Mouse (Mus musculus): ENCODE measurements around the gene Psenen. TPM values are rescaled to one million over a fixed set of nuclear protein-coding genes. Genes with fewer than 3 reads are reported as not detected.

The Psenen gene
- polyA plus RNA-seq, 1 experiment from 2014 or later: 80.1 TPM

- no peaks in the 10 kb centered on the region for H3K36me3 ChIP-seq
- WGBS (ENCODE audit: insufficient replicate concordance): 88% methylated on average over 12 of the region's 12 CpGs
- no peaks in the 10 kb centered on the region for H3K9me3 ChIP-seq (replicated peaks)
- H3K27ac ChIP-seq: no peak within 1 kb of the TSS
- peaks cover 7% of the 10 kb centered on the region; the same call in 1 of the 2 replicates for H3K27me3 ChIP-seq
- ATAC-seq (ENCODE audit: low read depth): no peak
- peaks cover 28% of the 10 kb centered on the region for H3K4me1 ChIP-seq (replicated peaks)
- no peak within 1 kb of the TSS for H3K4me3 ChIP-seq (replicated peaks)
- H3K9ac ChIP-seq: no peak within 1 kb of the TSS
- peak within 1 kb of the TSS; percentile 50 for H3K4me2 ChIP-seq
- DNase-seq: no peak
Measured at GRCm38 (mm10) chr7:30598786-30599185, 35.4 kb upstream of the Psenen start, which contains the start of gene Zbtb32. Gene Zbtb32 (minus strand): TSS chr7:30598909.

DNA sequence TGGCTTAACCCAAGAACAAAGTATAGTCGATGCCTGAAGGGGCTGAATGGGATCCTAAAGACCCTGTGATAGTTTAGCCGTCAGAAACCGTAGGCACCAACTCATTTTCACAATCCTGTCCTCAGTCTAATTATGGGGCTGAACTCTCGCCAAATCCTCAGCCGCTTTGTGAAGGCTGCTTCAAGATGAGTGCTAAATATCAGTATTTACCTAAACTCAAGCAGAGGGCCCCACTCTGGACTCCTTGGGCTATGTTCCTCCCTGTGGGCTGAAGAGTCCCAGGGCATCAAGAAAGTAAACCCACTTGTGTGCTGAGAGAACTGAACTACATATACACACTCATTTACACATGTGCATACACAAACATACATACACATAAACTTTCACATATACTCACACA, 33.4 kb upstream of the Psenen start:
- no peak overlapping the region for H3K4me3 ChIP-seq (replicated peaks)
- H3K4me2 ChIP-seq: no peak overlapping the region
- WGBS (ENCODE audit: insufficient replicate concordance): 65% methylated on average over 5 of the region's 5 CpGs
- DNase-seq: no peak
- peaks cover 7% of the 10 kb centered on the region; the same call in 1 of the 2 replicates for H3K27me3 ChIP-seq
- H3K9me3 ChIP-seq (replicated peaks): no peaks in the 10 kb centered on the region
- no peak overlapping the region for H3K27ac ChIP-seq
- no peaks in the 10 kb centered on the region for H3K36me3 ChIP-seq
- no peak overlapping the region for H3K9ac ChIP-seq
- H3K4me1 ChIP-seq (replicated peaks): peaks cover 34% of the 10 kb centered on the region
- ATAC-seq (ENCODE audit: low read depth): no peak

GRCm38 (mm10) chr7:30596093-30596492, 32.7 kb upstream of the Psenen start:
- ATAC-seq (ENCODE audit: low read depth): no peak
- H3K4me3 ChIP-seq (replicated peaks): no peak overlapping the region
- peaks cover 34% of the 10 kb centered on the region for H3K4me1 ChIP-seq (replicated peaks)
- H3K9me3 ChIP-seq (replicated peaks): no peaks in the 10 kb centered on the region
- H3K4me2 ChIP-seq: no peak overlapping the region
- WGBS (ENCODE audit: insufficient replicate concordance): 60% methylated on average over 5 of the region's 5 CpGs
- no peaks in the 10 kb centered on the region for H3K36me3 ChIP-seq
- no peak overlapping the region for H3K9ac ChIP-seq
- DNase-seq: no peak
- peaks cover 7% of the 10 kb centered on the region; the same call in 1 of the 2 replicates for H3K27me3 ChIP-seq
- H3K27ac ChIP-seq: no peak overlapping the region

DNA sequence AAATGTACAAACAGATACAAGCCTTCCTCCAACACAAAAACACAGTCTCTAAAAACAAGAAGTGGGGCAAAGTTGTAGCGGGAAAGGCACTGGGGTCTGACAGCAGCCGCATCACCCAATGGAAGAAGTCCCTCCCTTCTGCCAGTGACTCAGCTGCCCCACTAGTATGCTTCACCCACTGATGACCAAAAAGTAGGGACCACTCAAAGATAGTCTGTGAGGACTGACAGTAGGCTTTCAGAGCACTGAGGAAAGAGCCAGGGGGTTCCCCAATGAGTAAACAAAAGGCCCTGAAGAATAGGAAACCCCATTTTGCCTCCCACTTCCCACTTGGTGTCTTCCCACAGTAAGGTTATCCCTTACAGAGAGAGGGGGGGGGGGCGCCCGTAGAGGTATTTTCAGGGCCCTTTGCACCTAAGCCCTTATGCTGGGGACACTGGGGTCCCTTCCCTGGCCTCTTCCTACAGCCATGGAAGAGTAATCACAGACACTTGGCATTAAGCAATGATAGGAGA, 31.1 kb upstream of the Psenen start:
- Histone ChIP-seq H3K36me3 (no peaks in the 10 kb centered on the region), H3K4me3 (replicated peaks) (no peak overlapping the region), H3K4me2 (no peak overlapping the region), H3K4me1 (replicated peaks) (peaks cover 29% of the 10 kb centered on the region), H3K9me3 (replicated peaks) (no peaks in the 10 kb centered on the region), H3K9ac (no peak overlapping the region), H3K27me3 (peaks cover 7% of the 10 kb centered on the region; the same call in 1 of the 2 replicates), H3K27ac (no peak overlapping the region)
- 57% methylated on average over 4 of the region's 4 CpGs for WGBS (ENCODE audit: insufficient replicate concordance)
- DNase-seq: no peak
- ATAC-seq (ENCODE audit: low read depth): no peak

DNA sequence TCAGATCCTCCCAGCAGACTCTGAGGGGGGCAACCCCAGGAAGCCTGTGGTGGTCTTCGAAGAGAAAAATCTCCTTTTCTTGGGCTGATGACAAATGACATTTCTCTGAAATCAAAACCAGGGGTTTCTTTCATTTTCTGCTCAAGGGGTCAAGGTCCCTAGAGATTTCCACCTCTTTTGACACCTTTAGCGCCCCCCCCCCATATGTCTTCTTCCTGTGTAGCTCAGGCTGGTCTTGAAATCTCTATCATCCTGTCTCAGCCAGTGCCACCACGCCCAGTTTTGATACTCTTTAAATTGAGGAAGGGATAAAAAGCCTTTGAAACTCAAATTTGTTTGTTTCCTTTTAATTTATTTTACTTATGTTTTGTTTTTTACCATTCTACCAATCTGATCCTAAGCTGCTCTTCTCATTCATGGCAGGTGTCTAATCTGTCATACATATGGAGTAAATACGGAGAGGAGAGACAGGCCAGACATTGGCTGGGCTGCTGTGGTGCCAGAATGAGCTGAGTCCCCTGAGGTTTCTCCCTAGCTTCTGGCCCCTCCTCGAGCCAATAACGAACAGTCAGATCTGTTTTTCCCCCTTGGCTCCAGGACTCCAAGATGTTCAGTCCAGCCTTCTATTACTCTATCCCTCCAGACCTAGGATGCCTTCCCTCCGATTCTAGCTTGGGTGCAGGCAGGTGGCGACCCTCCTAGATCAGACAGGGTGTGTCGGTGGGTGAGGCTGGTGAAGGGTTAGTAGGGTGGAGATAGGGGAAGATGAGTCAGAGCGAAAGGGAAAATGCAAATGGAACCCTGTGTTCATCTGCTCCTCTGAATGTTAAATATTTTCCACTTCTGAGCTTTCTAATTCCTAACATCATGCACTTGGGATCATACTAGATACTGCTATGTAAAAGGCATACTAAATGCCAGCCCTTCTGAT, 30.4 kb upstream of the Psenen start:
- no peak overlapping the region for H3K4me3 ChIP-seq (replicated peaks)
- H3K9me3 ChIP-seq (replicated peaks): no peaks in the 10 kb centered on the region
- H3K4me1 ChIP-seq (replicated peaks): peaks cover 30% of the 10 kb centered on the region
- WGBS (ENCODE audit: insufficient replicate concordance): 48% methylated on average over 10 of the region's 10 CpGs
- H3K36me3 ChIP-seq: no peaks in the 10 kb centered on the region
- DNase-seq (no peak), ATAC-seq (ENCODE audit: low read depth) (no peak)
- H3K27me3 ChIP-seq: peaks cover 7% of the 10 kb centered on the region; the same call in 1 of the 2 replicates
- H3K9ac ChIP-seq: no peak overlapping the region
- no peak overlapping the region for H3K4me2 ChIP-seq
- no peak overlapping the region for H3K27ac ChIP-seq

DNA sequence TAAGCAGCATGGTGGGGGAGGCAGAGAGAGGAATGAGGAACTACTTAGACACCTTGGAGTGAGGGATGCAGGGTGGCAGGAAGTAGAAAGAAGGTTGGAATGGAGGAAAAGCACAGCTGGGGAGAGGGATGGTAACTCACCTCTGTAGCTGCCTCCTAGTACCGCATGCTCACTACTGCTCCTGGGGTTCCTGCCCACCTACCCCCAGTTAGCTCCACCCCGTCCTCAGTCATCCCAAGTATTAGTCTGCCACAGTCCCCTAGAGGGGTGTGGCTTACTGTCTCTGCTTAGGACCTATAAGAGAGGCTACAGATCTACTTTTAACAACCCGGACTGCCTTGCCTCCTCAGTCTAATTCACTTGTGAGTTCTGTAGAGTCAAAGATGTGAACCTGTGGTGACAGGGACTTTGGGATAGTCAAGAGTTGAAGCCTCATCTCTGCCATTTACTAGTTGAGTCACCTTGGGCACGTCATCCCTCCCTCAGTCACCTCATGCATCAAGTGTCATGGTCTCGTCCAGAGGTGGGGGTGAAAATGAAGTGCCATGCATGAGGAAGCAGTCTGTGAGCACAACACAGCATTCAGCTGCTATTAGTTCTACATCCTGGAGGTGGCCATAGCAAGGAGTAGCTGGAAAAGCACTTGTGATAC, 29.5 kb upstream of the Psenen start:
- Histone ChIP-seq H3K4me1 (replicated peaks) (peaks cover 30% of the 10 kb centered on the region), H3K9me3 (replicated peaks) (no peaks in the 10 kb centered on the region), H3K36me3 (no peaks in the 10 kb centered on the region), H3K4me2 (no peak overlapping the region), H3K27ac (no peak overlapping the region), H3K27me3 (peaks cover 7% of the 10 kb centered on the region; the same call in 1 of the 2 replicates), H3K4me3 (replicated peaks) (no peak overlapping the region), H3K9ac (no peak overlapping the region)
- ATAC-seq (ENCODE audit: low read depth): no peak
- no peak for DNase-seq
- WGBS (ENCODE audit: insufficient replicate concordance): 39% methylated on average over 5 of the region's 5 CpGs

- H3K27me3 ChIP-seq: peaks cover 7% of the 10 kb centered on the region; the same call in 1 of the 2 replicates
- DNase-seq: no peak
- no peak overlapping the region for H3K9ac ChIP-seq
- H3K4me1 ChIP-seq (replicated peaks): peaks cover 43% of the 10 kb centered on the region
- H3K4me3 ChIP-seq (replicated peaks): no peak overlapping the region
- WGBS (ENCODE audit: insufficient replicate concordance): 75% methylated on average over 4 of the region's 4 CpGs
- no peaks in the 10 kb centered on the region for H3K9me3 ChIP-seq (replicated peaks)
- H3K36me3 ChIP-seq: peaks cover 6% of the 10 kb centered on the region
- H3K4me2 ChIP-seq: no peak overlapping the region
- no peak overlapping the region for H3K27ac ChIP-seq
- no peak for ATAC-seq (ENCODE audit: low read depth)
Measured at GRCm38 (mm10) chr7:30591605-30591951, 28.2 kb upstream of the Psenen start.

GRCm38 (mm10) chr7:30590927-30591604, 27.6 kb upstream of the Psenen start:
- Histone ChIP-seq H3K9ac (no peak overlapping the region), H3K9me3 (replicated peaks) (no peaks in the 10 kb centered on the region), H3K27ac (no peak overlapping the region), H3K36me3 (peaks cover 11% of the 10 kb centered on the region), H3K27me3 (peaks cover 7% of the 10 kb centered on the region; the same call in 1 of the 2 replicates), H3K4me2 (no peak overlapping the region), H3K4me1 (replicated peaks) (peaks cover 46% of the 10 kb centered on the region), H3K4me3 (replicated peaks) (no peak overlapping the region)
- 80% methylated on average over 9 of the region's 9 CpGs for WGBS (ENCODE audit: insufficient replicate concordance)
- ATAC-seq (ENCODE audit: low read depth): no peak
- DNase-seq: no peak

DNA sequence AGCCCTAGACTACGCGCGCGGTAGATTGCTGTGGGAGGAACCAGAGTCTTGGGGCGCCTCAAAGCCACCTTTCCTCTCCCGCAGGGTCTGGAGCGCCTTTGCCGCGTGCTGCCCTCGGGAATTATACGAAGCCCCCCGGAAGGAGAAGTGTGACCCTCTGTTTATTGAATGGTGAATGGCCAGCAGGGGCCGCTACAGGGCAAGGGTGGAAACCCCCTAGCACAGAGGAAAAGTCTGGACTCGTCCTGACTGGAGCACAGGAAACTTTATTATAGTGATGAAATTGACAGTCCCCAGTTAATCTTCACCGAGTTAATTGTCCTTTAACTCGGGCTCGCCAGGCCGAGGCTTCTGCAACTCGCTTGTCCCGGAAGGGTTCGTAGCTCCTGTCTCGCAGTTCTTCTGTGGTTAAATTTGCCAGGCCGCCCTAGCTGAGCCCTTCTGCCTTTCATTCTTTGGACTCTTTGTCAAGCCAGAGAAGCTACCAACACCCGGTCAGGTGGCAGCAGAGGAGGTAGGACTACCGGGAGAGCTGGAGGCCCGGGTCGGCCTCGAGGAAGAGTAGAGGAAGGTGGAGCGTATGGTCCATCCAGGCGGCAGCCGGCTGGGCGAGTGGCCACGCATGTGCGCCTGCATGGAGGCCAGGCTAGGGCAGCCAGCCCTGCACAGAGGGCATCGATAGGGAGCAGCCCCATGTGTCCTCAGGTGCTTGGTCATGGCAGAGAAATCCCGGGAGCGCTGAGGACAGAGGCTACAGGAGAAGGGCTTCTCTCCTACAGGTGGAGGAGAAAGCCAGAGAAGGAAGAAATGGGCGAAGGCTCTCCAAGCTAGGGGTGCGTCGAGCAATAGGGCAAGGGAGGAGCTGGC, 26.2 kb upstream of the Psenen start:
- Histone ChIP-seq H3K27ac (peak overlapping the region; percentile 90), H3K27me3 (0 out of 2 replicates have a peak, but pooled peaks cover under 1% of the 10 kb centered on the region), H3K4me3 (replicated peaks) (peak overlapping the region; percentile 96), H3K9me3 (replicated peaks) (no peaks in the 10 kb centered on the region), H3K4me1 (replicated peaks) (peaks cover 42% of the 10 kb centered on the region), H3K36me3 (peaks cover 25% of the 10 kb centered on the region), H3K4me2 (peak overlapping the region; percentile 97), H3K9ac (peak overlapping the region; percentile 99)
- WGBS (ENCODE audit: insufficient replicate concordance): 27% methylated on average over 40 of the region's 40 CpGs
- DNase-seq (peak; percentile 69), ATAC-seq (ENCODE audit: low read depth) (peak; percentile 22)

DNA sequence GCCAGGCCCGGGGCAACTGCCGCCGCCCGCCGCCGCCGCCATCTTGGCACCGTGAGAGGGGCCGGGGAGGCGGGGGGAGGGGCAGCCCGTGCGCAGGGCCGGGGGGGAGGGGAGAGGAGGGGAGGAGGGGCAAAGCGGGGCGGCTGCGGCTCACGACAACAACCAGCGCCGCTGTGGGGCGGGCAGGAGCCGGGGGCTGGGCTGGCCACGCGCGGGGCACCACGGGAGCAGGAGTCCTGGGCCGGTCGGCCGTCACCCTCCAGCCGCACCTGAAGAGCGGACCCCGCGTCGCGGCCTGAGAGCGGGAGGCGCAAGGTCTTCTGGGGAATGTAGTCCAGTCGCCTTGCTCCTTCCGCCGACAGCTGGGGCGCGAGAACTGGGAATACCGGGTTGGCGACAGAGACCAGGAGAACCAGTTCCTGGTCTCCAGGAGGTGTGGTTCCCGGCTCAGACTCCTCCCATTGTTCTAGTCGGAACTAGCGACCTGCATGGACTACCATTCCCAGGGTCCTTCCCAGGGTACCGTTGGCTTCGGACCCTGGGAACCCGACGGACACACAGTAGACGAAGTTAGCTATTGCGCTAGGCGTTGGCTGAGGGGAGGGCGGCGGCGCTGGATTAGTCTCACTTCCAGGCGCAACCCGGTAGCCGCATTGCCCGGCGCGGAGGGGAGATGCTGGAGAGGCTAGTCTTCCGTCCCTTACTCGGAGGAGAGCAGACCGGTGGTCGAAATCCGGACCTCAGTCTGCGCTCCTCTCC, 25.4 kb upstream of the Psenen start, which contains the start of gene Kmt2b:
TSS of gene Kmt2b (minus strand) at position 51 of the 759 bp plus-strand sequence.
- under 1% methylated on average over 57 of the region's 68 CpGs for WGBS (ENCODE audit: insufficient replicate concordance)
- H3K27ac ChIP-seq: peak within 1 kb of the TSS; percentile 90
- peak within 1 kb of the TSS; percentile 96 for H3K4me3 ChIP-seq (replicated peaks)
- peak within 1 kb of the TSS; percentile 99 for H3K9ac ChIP-seq
- no peaks in the 10 kb centered on the region for H3K27me3 ChIP-seq
- peak; percentile 95 for DNase-seq
- peaks cover 33% of the 10 kb centered on the region for H3K36me3 ChIP-seq
- peak; percentile 94 for ATAC-seq (ENCODE audit: low read depth)
- peaks cover 34% of the 10 kb centered on the region for H3K4me1 ChIP-seq (replicated peaks)
- no peaks in the 10 kb centered on the region for H3K9me3 ChIP-seq (replicated peaks)
- peak within 1 kb of the TSS; percentile 97 for H3K4me2 ChIP-seq

Data from liver, embryonic 13.5 days (tissue).